Mouse (Mus musculus): ENCODE measurements around the gene Olfr826.
"Not testable (repeated sequence)": the region's sequence is repeated elsewhere in the genome, so short reads cannot be mapped to it uniquely, and the experiment has no call there.

Olfr826 gene

DNA sequence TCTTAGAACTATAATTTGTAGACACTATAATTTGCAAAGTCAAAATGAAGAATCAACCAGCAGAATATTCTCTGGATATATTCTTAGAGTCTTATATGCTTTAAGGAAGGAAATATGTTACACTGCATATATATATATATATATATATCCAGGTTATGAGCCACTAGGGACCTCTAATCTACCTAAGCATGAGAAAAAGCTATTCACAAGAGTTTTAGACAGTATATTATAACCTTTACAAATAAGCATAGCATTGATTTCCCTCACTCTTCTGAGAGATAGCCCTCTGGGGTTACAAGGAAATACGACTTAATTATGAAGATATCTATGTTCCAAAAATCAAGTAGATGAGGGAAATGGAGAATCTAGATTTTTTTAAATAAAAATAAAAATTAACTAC is at the start of gene Olfr826:
Gene Olfr826 (minus strand): TSS at position 101 of the 400 bp plus-strand sequence.
- CTCF ChIA-PET: no interaction called here

DNA sequence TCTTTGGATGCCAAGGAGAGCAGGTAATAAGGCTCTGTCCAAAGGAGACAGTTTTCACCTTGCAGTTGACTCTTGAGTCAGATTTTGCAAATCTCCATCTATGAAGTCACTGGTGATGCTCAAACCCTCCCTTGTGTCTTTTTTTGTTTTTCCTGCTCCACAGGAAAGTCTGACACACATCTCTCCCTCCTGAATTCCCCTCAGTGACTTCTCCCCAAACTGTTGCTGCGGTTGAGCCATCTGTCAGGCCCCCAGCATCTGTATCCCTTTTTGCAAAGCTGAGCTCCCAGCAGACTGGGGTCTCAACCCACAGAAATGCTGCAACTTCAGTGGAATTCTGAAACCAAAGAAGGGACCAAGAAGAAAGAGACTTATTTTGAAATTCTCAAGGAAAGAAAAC is 48.1 kb upstream of the Olfr826 start:
- CTCF ChIA-PET: no interaction called here

DNA sequence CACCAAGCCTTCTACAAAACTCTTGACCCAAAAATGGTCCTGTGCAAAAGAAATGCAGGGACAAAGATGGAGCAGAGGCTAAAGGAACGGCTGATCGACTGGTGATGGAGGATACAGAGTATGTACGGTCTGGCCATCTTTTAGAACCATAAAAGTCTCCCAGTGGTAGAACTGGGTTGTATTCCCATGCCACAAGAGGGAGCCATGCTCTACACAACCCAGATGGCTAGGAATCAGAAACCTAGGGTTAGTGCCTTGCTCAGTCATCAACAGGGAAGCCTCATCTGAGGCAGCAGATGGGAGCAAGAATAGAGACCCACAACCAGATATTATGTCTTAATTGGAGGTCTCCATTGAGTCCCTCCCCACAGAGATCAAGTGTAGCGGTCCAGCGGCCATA is 45.6 kb upstream of the Olfr826 start:
- CTCF ChIA-PET: no interaction called here

DNA sequence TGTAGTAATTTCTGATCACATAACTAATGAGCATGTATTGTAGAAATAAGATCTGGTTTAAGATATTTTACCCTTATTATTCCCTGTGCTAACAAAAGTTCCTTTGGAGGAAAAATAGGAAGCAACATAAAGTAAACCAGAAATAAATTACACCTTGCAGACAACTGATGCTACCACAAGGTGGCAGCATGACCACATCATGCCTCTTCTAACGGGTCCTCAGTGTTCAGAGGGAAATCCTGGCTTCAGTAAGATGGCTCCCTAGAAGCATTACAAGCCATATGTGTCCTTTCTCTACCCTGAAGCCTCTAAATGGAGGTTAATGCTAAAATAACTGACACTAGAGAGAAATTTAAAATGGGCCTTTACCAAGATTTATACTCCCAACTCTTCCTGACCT is 44.3 kb upstream of the Olfr826 start:
- CTCF ChIA-PET: no interaction called here

DNA sequence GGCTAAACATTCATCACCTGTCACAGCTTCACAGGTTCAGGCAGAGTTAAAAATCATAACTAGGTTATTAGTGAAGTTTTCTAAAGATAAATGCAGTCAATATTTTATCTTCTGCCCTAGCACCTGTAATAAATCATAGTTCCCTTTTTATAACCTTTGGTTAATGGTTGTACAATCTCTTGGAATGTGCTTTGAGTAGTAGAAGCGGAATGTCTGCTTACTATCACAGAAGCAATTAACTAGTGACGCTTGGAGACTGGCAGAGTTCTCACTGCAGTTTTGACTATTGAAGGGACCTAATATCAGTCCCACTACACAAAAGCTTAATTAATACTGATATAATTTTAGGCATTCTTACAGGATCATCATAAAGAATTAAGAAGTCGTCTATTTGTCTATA is 41.0 kb upstream of the Olfr826 start:
- CTCF ChIA-PET: no interaction called here

DNA sequence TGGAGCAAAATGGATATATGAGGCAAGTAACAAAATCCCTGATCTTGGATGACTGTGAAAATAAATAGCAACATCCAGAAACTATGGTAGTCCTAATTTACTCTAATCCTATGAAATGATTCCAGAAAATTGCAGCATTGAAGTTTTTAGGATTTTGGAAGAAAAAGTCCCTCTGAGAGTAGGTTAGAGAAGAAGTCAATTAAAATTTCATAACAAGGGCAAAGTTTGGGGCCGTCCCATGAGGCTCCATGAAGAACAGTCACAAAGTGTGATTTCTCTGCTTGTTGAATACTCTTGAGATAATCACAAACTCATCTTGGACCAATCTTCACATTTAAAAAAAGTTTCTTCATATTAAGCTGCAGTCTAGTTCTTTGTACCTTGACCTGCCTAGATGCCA is 30.3 kb upstream of the Olfr826 start, which contains the start of gene Olfr827:
Gene Olfr827 (minus strand): TSS at position 101 of the 400 bp plus-strand sequence.
- CTCF ChIA-PET: no interaction called here

DNA sequence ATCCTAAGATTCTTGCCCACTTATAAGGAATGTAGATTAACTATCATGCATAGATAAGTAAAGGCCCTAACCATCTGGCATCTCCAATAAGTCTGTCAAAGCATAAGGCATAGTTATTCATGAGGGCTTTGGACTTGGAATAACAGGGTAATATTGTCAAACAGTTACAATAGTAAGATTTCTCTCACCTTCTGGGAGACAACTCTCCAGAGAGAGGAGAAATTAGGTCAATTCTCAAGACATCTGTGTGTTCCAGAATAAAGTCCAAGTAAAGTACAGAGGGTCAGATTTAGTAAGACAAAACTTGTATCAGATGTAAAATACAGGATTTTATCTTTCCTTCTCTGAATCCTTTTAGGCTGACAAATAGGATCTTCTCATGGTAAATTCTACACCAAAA is 17.3 kb downstream of the Olfr826 start, which contains the start of gene Olfr825:
Gene Olfr825 (minus strand): TSS at position 101 of the 400 bp plus-strand sequence.
- CTCF ChIA-PET: no interaction called here

DNA sequence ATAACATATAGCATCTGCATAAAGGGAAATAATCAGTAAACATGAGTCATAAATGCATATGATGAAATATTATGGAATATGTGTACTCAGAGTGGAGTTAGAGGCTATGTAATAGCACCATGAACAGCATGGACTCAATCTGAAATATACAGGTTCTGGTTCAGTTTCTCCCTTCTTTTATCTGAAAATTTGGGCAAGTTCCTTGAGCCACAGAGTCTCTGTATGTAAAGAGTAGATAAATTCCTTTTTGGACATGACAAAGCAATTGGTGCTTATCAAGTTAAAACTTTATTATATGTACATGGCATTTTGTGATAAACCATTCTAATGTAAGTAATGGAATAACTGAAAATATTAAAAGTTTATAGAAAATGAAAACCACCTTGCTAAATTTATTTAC is 18.8 kb downstream of the Olfr826 start:
- CTCF ChIA-PET: no interaction called here

DNA sequence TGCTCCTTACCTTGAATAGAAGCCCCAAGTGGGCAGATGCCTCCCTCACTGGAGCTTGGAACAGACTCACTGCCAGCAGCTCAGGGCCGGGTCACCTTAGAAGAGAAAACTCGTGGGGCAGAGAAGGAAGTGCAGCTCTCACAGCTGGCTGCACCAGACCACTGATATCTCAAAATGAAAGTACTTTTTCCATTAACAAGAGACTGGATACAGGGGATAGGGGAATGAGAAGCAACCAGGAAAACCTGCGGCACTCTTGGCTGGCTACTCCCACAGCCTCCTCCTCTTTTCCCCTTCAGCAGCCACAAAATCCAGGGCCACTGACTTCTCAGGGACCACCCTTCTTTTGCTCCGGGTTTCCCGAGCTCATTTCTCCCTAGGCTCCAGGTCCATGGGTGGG is 39.9 kb downstream of the Olfr826 start:
- CTCF ChIA-PET: no interaction called here

DNA sequence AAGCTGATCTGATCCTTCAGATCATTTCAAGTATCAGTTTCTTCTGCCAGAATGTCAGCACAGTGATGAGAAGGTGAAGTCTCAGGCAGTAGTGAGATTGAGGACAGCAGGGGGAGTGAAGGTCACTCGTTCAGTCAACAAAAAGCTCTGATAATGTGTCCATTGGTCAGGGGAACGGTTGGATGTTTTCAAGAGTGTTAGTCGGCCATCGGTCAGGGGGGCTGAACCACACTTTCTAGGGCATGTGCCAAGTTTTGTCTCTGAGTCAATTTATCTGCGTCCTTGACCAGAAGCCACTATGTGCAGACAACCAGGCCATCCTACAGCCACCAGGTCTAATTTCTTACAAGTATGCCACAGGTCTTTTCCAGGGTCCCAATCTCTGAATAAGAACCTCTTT is 41.5 kb downstream of the Olfr826 start:
- CTCF ChIA-PET: not testable (repeated sequence)

DNA sequence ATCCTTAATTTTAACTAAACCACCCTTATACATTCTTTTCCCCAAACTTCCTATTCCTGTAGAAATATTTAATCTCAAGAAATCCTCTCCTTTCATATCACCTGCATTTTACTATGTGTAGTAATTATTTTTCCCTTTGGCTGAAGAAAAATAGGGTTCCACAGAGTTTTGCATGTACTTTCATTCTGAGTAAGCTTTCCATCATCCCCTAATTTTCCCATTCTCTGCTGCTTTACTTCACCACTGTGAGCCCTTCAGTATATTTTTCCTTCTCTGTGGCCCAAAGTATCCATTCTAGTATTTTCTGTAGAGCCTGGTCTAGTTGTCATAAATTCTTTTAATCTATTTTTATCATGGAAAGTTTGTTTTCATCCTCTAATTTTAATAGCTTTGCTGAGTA is 49.2 kb downstream of the Olfr826 start:
- CTCF ChIA-PET: no interaction called here

DNA sequence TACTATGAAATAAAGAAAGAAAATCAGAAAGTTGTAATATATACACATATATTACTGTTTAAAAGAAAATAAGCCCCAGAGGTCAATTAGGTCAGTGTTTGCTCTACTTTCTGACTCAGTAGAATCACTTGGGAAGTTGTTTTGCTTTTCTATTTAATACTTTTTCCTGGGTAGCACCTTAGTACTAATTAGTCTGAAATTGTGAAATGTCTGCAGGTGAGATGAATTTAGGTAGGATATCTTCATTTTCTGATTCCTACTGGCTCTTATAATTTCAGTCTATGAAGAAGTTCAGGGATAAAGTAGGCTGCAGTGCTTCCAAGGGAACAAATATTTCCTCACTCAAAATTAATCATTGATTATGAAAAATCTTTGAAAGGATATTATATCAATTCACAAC is 54.1 kb downstream of the Olfr826 start, which contains the start of gene Olfr824:
Gene Olfr824 (minus strand): TSS at position 101 of the 400 bp plus-strand sequence.
- CTCF ChIA-PET: not testable (repeated sequence)

All from spleen, embryonic (tissue).